Mouse (Mus musculus) ZHBTc4 (cell line): ENCODE results near the gene Cdh23.
A peak's percentile ranks its signal among the peaks of the same experiment; 100 is the strongest.

Source experiments
- DNase-seq: peaks from one replicate; pipeline ENCODE4 v3.0.0-alpha.2; 2011; ENCODE audit warnings: low read depth, low spot score

Gene Cdh23

DNA sequence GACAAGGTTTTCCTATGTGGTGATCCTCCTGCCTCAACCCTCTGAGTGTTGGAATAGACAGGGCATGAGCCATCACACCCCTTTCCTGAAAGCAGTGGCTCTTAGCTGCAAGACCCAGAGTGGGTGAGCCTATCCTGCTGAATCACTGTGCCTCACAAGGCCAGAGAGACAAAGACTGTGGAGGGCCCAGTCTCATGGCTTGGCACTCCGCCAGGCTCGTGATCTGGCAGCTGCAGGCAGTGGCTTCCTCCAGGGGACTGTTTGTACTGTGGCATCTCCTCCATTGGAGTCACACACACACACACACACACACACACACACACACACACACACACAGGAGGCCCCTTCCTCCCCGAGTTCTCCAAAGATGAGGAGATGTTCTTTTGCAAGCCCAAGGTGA is 433.9 kb downstream of the Cdh23 start:
- peak; percentile 61 for DNase-seq

DNA sequence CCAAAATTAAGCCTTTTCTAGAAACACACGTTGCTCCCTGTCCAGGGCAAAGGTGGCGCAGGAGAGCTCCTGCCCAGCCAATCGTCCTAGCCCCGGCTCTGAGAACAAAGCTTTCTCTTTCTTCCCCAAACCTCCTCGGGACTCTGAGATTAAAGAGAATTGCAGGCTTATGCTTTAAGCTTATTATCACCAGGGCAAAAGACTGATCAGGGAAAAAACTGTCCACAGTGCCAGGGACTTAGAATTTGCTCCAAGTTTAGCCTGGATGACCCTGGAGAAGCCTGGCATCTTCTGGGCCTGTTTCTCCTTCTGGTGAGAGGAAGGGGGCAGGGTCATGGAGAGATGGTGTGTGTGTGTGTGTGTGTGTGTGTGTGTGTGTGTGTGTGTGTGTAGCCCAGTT is 434.8 kb downstream of the Cdh23 start:
- no peak for DNase-seq

DNA sequence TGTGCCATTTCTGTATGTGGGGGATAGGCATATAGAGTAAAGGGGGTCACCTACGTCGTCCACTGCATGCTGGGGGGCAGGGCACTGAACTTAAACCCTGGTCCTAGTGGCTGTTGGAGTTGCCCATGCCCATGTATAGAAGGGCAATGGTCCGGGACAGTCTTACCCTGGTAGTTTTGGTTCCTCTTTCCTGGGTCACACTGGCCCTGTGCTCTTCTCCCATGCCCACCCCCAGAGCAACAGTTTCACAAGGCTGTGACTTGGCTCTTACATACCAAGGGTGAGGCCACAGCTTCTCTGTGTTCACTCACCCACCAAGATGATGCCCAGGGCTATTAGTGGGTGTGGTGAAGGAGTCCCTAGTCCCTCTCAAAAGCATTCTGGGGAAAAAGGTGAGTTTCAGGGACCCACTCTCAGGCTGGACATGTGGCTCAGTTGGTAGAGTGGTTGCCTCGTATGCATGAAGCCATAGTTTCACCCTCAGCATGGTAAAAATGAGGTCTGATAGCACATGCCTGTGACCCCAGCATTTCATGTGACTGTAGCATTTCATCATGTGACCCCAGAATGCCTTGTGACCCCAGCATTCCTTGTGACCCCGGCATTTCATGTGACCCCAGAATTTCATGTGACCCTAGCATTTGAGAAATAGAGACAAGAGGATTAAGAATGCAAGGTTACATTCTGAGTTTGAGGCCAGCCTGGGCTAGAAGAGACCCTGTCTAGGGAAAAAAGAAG is 435.6 kb downstream of the Cdh23 start:
- DNase-seq = no peak

DNA sequence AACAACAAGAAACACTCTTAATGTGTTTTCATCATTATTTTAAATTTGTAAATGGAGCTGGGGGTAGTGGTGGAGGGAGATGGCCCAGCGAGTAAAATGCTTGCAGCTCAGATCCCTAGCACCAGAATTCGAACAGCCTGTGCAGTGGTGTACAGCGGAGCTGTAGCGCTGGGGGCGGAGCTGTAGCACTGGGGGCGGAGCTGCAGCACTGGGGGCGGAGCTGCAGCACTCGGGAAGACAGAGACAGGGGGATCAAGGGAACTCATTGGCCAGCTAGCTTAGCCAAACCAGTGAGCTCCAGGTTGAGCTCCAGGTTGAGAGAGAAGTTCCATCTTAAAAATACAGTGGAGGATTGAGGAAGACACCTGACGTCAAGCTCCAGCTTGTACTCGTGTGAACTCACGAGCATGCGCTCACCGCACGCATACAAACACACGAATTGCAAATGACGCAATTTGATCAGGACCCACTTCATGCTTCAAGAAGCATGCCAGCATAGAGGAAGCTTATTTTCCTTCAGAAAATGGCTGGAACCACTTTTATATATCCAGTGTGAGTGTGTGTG is 438.9 kb downstream of the Cdh23 start:
- peak; percentile 92 for DNase-seq

DNA sequence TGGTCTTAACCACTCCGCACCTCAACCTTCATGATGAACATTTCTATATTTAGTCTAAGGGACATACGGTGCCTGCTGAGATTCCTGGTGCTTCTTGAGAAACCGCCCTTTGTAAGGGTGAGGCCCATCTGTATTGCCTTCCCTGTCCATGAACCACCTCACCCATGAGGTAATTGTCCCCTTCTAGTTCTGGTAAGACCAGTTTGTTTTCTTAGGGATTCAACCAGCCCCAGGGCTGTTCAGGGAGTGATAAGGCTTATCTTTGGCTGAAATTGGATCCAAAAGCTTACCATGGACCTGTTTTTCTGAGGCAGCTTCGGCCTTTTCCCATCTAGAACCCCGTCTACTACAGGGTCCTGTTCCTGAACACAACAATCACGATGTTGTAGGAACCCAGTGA is 440.2 kb downstream of the Cdh23 start:
- DNase-seq = no peak
